Comparison of ENCODE assay signal across 9 mouse cellular contexts in the genomic region with DNA sequence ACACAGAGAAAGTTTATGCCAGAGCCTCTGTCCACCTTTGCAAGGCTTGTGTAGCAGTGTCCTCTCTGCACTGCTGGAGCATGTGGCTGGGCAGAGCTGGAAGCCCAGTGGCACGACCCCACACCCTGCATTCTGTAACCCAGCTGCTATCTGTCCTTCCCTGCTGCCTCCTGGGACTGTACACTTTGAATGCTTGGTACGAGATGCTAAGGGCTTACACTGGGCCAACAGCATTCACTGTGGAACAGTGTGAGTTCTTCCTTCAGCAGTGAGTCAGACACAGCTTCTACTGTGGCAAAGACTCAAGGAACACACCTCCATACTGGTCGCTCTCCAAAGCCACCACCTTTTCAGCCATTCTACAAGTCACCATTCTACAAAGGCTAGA. TPM values are rescaled to one million over a fixed set of nuclear protein-coding genes. Genes with fewer than 3 reads are reported as not detected.
DNase-seq lines count a peak whose midpoint lies in the region; ATAC-seq lines count a peak whose summit lies in the region.
"Had no signal": no experiment of that assay in that cellular context is flagged by ENCODE, and none has a peak within 500 bp of the region (broad histone marks: within the 10 kb centered on the region; RNA-seq: fewer than 3 reads in every experiment).

No protein-coding gene starts in this region.

- peak; percentile 5; the same call in 1 of the 2 replicates for ATAC-seq in hindbrain, embryonic 14.5 days (ENCODE audit: low FRiP score)
- 0 out of 2 replicates have a peak, but pooled peaks have one; percentile 34 for ATAC-seq in midbrain, embryonic 12.5 days (ENCODE audit: low FRiP score, low read depth)

- no peak overlapping the region for H3K9ac ChIP-seq in hindbrain, embryonic 14.5 days
- H3K9ac ChIP-seq in midbrain, embryonic 12.5 days (replicated peaks) = peak overlapping the region; percentile 16; the same call in 1 of the 2 replicates

- WGBS in heart, embryonic 10.5 days = 33% methylated on average over 3 of the region's 3 CpGs
- WGBS in hindbrain, embryonic 14.5 days = 43% methylated on average over 3 of the region's 3 CpGs
- WGBS in midbrain, embryonic 12.5 days = 58% methylated on average over 3 of the region's 3 CpGs

- intact Hi-C loops in heart, postnatal 14 days (cut with DNase I) = no loop called here

- no peaks in the 10 kb centered on the region for H3K27me3 ChIP-seq in heart, embryonic 10.5 days (ENCODE audit: insufficient read depth, poor library complexity, severe bottlenecking)
- H3K27me3 ChIP-seq in hindbrain, embryonic 14.5 days (ENCODE audit: control insufficient read depth, insufficient read depth, low read length) = no peaks in the 10 kb centered on the region
- no peaks in the 10 kb centered on the region for H3K27me3 ChIP-seq in midbrain, embryonic 12.5 days

- peaks cover 82% of the 10 kb centered on the region for H3K4me1 ChIP-seq in heart, embryonic 10.5 days
- peaks cover 43% of the 10 kb centered on the region for H3K4me1 ChIP-seq in hindbrain, embryonic 14.5 days (replicated peaks; ENCODE audit: control insufficient read depth, insufficient read depth, low read length)
- peaks cover 50% of the 10 kb centered on the region for H3K4me1 ChIP-seq in midbrain, embryonic 12.5 days

- H3K4me3 ChIP-seq in heart, embryonic 10.5 days = no peak overlapping the region
- no peak overlapping the region for H3K4me3 ChIP-seq in hindbrain, embryonic 14.5 days (replicated peaks; ENCODE audit: low read length)
- no peak overlapping the region for H3K4me3 ChIP-seq in midbrain, embryonic 12.5 days

- peak overlapping the region; percentile 78 for H3K27ac ChIP-seq in heart, embryonic 10.5 days
- peak overlapping the region; percentile 81 for H3K27ac ChIP-seq in hindbrain, embryonic 14.5 days
- peak overlapping the region; percentile 73 for H3K27ac ChIP-seq in midbrain, embryonic 12.5 days (replicated peaks)

- no peak overlapping the region for H3K4me2 ChIP-seq in hindbrain, embryonic 14.5 days (replicated peaks)
- no peak overlapping the region for H3K4me2 ChIP-seq in midbrain, embryonic 12.5 days (replicated peaks)

- peaks cover 34% of the 10 kb centered on the region for H3K36me3 ChIP-seq in heart, embryonic 10.5 days
- peaks cover 34% of the 10 kb centered on the region for H3K36me3 ChIP-seq in hindbrain, embryonic 14.5 days (replicated peaks; ENCODE audit: control insufficient read depth, insufficient read depth)
- peaks cover 37% of the 10 kb centered on the region for H3K36me3 ChIP-seq in midbrain, embryonic 12.5 days

- H3K9me3 ChIP-seq in heart, embryonic 10.5 days = no peaks in the 10 kb centered on the region
- H3K9me3 ChIP-seq in hindbrain, embryonic 14.5 days (ENCODE audit: control insufficient read depth, low read length) = no peaks in the 10 kb centered on the region
- no peaks in the 10 kb centered on the region for H3K9me3 ChIP-seq in midbrain, embryonic 12.5 days

- no peak for DNase-seq in heart, embryonic 10.5 days (ENCODE audit: low spot score)
- DNase-seq in heart, postnatal 14 days = no peak
- peak; percentile 28 for DNase-seq in adipocyte (ENCODE audit: low spot score)
- no peak for DNase-seq in hindbrain, embryonic 14.5 days (ENCODE audit: low spot score)
- DNase-seq in retina, embryonic 14.5 days (ENCODE audit: low spot score) = no peak
- no peak for DNase-seq in ovary, adult 18-20 months (ENCODE audit: low spot score)
- DNase-seq in thymus, postnatal 0 days (ENCODE audit: low spot score) = no peak
- DNase-seq: cerebellum, adult 9-10 months had no signal

RNA-seq across cellular contexts. Expression of a gene that starts 25.2 kb away (rescaled TPM):
- 163 and 178 TPM in 2 replicates for polyA plus RNA-seq in heart, embryonic 10.5 days (2016; fragmentation: Nextera tagmentation; extraction: Ambion mirVana)
- total RNA-seq in heart, postnatal 14 days (2021) = 10 to 100 TPM; 41.1 to 51.1 TPM
- 172 and 177 TPM in 2 replicates for polyA plus RNA-seq in hindbrain, embryonic 14.5 days (2014; fragmentation: Nextera tagmentation; extraction: Ambion mirVana)
- 227 and 244 TPM in 2 replicates for polyA plus RNA-seq in midbrain, embryonic 12.5 days (2016; fragmentation: Nextera tagmentation; extraction: Ambion mirVana)
- polyA plus RNA-seq in thymus, postnatal 0 days (2015; fragmentation: Nextera tagmentation; extraction: Ambion mirVana) = 71.3 and 75.3 TPM in 2 replicates

RNA-seq across cellular contexts. Expression of a gene that starts 50.9 kb away (rescaled TPM):
- 0.64 and 1.3 TPM in 2 replicates for polyA plus RNA-seq in heart, embryonic 10.5 days (2016; fragmentation: Nextera tagmentation; extraction: Ambion mirVana)
- total RNA-seq in heart, postnatal 14 days (2021) = 1 to 10 TPM; 2.3 to 6.4 TPM
- polyA plus RNA-seq in hindbrain, embryonic 14.5 days (2014; fragmentation: Nextera tagmentation; extraction: Ambion mirVana) = 1.6 and 2.4 TPM in 2 replicates
- 1.1 and 1.4 TPM in 2 replicates for polyA plus RNA-seq in midbrain, embryonic 12.5 days (2016; fragmentation: Nextera tagmentation; extraction: Ambion mirVana)
- 205 and 252 TPM in 2 replicates for polyA plus RNA-seq in thymus, postnatal 0 days (2015; fragmentation: Nextera tagmentation; extraction: Ambion mirVana)

Comparison
In these comparisons a context has a peak if more than half of its experiments do, and no peak if none do; other contexts are left out.
1. RNA of a gene that starts 50.9 kb away (polyA plus RNA-seq): 205 to 252 TPM in thymus, postnatal 0 days; 1.6 to 2.4 TPM in hindbrain, embryonic 14.5 days, 1.1 to 1.4 TPM in midbrain, embryonic 12.5 days and 0.64 to 1.3 TPM in heart, embryonic 10.5 days; every median in the first group is over 10 times any median in the second.
2. Peak in every context shown above with its lines, with median percentiles within 50 percentile points of each other: H3K27ac ChIP-seq.